Mouse (Mus musculus): ENCODE results near the gene Grin3a. TPM values are rescaled to one million over a fixed set of nuclear protein-coding genes. Genes with fewer than 3 reads are reported as not detected.
"Not testable (repeated sequence)": the region's sequence is repeated elsewhere in the genome, so short reads cannot be mapped to it uniquely, and the experiment has no call there.

The Grin3a gene
- polyA plus RNA-seq, 1 experiment from 2014 or later: 1.1 TPM

GRCm38 (mm10) chr4:49628941-49629340 lies 216.6 kb downstream of the Grin3a start:
- Histone ChIP-seq H3K36me3 (ENCODE audit: control insufficient read depth, insufficient read depth, low read length) (peaks cover 2% of the 10 kb centered on the region; the same call in 1 of the 2 replicates), H3K4me2 (ENCODE audit: low read depth, severe bottlenecking) (no peak overlapping the region), H3K4me3 (ENCODE audit: low read depth, low read length) (no peak overlapping the region), H3K27me3 (ENCODE audit: control insufficient read depth, insufficient read depth, low read length) (no peaks in the 10 kb centered on the region), H3K27ac (replicated peaks; ENCODE audit: low read depth, low read length) (no peak overlapping the region), H3K9ac (ENCODE audit: low read length) (no peak overlapping the region), H3K9me3 (ENCODE audit: control insufficient read depth, low read length) (no peaks in the 10 kb centered on the region), H3K4me1 (ENCODE audit: control insufficient read depth, insufficient read depth, low read length) (no peaks in the 10 kb centered on the region)
- 79% methylated on average over 5 of the region's 5 CpGs for WGBS
- DNase-seq (ENCODE audit: low spot score) (no peak), ATAC-seq (ENCODE audit: insufficient number of reproducible peaks, low FRiP score, low TSS enrichment, low read depth) (no peak)

DNA sequence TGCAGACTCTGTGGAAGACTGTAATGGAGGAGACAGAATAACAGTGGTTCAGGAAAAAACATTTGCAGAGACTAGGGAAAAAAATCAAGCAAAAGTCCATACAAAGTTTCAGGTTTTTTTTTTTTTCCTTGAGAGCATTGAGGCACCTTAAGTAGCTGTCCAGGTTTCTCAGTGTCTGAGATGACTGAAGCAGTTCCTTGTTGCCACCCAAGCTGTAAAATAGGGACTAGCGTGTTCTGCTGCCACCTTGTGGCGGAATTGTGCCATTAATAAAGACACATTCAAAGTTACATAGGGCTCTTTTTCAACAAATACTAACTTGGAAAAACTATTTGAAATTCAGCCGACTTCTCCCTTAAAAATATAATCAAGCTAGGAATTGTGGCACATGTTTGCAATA lies 218.6 kb downstream of the Grin3a start:
- Histone ChIP-seq H3K36me3 (ENCODE audit: control insufficient read depth, insufficient read depth, low read length) (no peaks in the 10 kb centered on the region), H3K9me3 (ENCODE audit: control insufficient read depth, low read length) (no peaks in the 10 kb centered on the region), H3K4me3 (ENCODE audit: low read depth, low read length) (no peak overlapping the region), H3K4me2 (ENCODE audit: low read depth, severe bottlenecking) (no peak overlapping the region), H3K27me3 (ENCODE audit: control insufficient read depth, insufficient read depth, low read length) (no peaks in the 10 kb centered on the region), H3K4me1 (ENCODE audit: control insufficient read depth, insufficient read depth, low read length) (no peaks in the 10 kb centered on the region), H3K9ac (ENCODE audit: low read length) (no peak overlapping the region), H3K27ac (replicated peaks; ENCODE audit: low read depth, low read length) (no peak overlapping the region)
- no peak for ATAC-seq (ENCODE audit: insufficient number of reproducible peaks, low FRiP score, low TSS enrichment, low read depth)
- 5% methylated on average over 3 of the region's 3 CpGs for WGBS
- DNase-seq (ENCODE audit: low spot score): peak; percentile 85

GRCm38 (mm10) chr4:49624969-49625368 lies 220.6 kb downstream of the Grin3a start:
- H3K36me3 ChIP-seq (ENCODE audit: control insufficient read depth, insufficient read depth, low read length); H3K9ac ChIP-seq (ENCODE audit: low read length); H3K4me3 ChIP-seq (ENCODE audit: low read depth, low read length); H3K4me2 ChIP-seq (ENCODE audit: low read depth, severe bottlenecking); H3K27me3 ChIP-seq (ENCODE audit: control insufficient read depth, insufficient read depth, low read length); H3K4me1 ChIP-seq (ENCODE audit: control insufficient read depth, insufficient read depth, low read length); H3K27ac ChIP-seq (replicated peaks; ENCODE audit: low read depth, low read length); H3K9me3 ChIP-seq (ENCODE audit: control insufficient read depth, low read length); DNase-seq (ENCODE audit: low spot score); ATAC-seq (ENCODE audit: insufficient number of reproducible peaks, low FRiP score, low TSS enrichment, low read depth): not testable (repeated sequence)
- 88% methylated on average over 4 of the region's 4 CpGs for WGBS

GRCm38 (mm10) chr4:49623916-49624315 lies 221.6 kb downstream of the Grin3a start:
- WGBS: 79% methylated on average over 4 of the region's 4 CpGs
- ATAC-seq (ENCODE audit: insufficient number of reproducible peaks, low FRiP score, low TSS enrichment, low read depth): no peak

DNA sequence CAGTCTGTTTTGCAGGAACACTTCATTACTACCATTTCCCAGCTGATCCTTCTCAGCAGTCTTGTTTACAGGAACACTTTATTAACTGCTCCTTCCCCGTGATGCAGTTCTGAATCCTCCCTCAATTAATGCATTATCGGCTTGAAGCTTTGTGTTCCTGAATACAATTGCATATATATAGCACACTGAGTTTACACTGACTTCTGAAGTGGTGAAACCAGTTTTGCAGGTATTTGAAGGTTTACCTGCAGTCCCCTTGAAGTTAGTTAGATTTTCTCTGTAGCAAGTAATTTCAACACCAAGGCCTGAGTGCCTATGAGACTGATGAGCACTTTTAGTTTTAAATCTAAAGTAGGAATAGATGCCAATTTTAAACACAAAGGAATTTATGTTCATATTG lies 223.3 kb downstream of the Grin3a start:
- no peak overlapping the region for H3K4me2 ChIP-seq (ENCODE audit: low read depth, severe bottlenecking)
- WGBS: 79% methylated on average over 2 of the region's 2 CpGs
- H3K4me1 ChIP-seq (ENCODE audit: control insufficient read depth, insufficient read depth, low read length): no peaks in the 10 kb centered on the region
- no peaks in the 10 kb centered on the region for H3K36me3 ChIP-seq (ENCODE audit: control insufficient read depth, insufficient read depth, low read length)
- no peak for DNase-seq (ENCODE audit: low spot score)
- no peak overlapping the region for H3K27ac ChIP-seq (replicated peaks; ENCODE audit: low read depth, low read length)
- no peak overlapping the region for H3K9ac ChIP-seq (ENCODE audit: low read length)
- no peak overlapping the region for H3K4me3 ChIP-seq (ENCODE audit: low read depth, low read length)
- no peak for ATAC-seq (ENCODE audit: insufficient number of reproducible peaks, low FRiP score, low TSS enrichment, low read depth)
- no peaks in the 10 kb centered on the region for H3K27me3 ChIP-seq (ENCODE audit: control insufficient read depth, insufficient read depth, low read length)
- no peaks in the 10 kb centered on the region for H3K9me3 ChIP-seq (ENCODE audit: control insufficient read depth, low read length)

More at GRCm38 (mm10) chr4:49623916-49624315, 221.6 kb downstream of the Grin3a start:
- DNase-seq (ENCODE audit: low spot score): no peak
- Histone ChIP-seq H3K36me3 (ENCODE audit: control insufficient read depth, insufficient read depth, low read length) (no peaks in the 10 kb centered on the region), H3K4me2 (ENCODE audit: low read depth, severe bottlenecking) (no peak overlapping the region), H3K4me3 (ENCODE audit: low read depth, low read length) (no peak overlapping the region), H3K9me3 (ENCODE audit: control insufficient read depth, low read length) (no peaks in the 10 kb centered on the region), H3K27me3 (ENCODE audit: control insufficient read depth, insufficient read depth, low read length) (no peaks in the 10 kb centered on the region), H3K9ac (ENCODE audit: low read length) (no peak overlapping the region), H3K27ac (replicated peaks; ENCODE audit: low read depth, low read length) (no peak overlapping the region), H3K4me1 (ENCODE audit: control insufficient read depth, insufficient read depth, low read length) (no peaks in the 10 kb centered on the region)

DNA sequence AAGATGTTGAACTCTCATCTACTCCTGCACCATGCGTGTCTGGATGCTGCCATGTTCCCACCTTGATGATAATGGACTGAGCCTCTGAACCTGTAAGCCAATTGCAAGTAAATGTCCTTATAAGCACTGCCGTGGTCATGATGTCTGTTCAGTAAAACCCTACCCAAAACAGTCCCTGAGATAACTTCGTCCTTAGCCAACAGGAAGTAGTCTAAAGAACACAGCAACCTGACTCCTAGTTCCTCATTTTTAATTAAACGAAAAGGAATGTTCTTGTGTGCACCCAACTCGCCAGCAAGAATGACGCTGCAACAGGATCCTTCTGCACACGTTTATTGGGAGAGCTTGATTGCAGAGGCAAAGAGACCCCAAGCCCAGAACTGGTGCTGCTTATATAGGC lies 225.7 kb downstream of the Grin3a start:
- DNase-seq (ENCODE audit: low spot score); H3K27ac ChIP-seq (replicated peaks; ENCODE audit: low read depth, low read length); H3K36me3 ChIP-seq (ENCODE audit: control insufficient read depth, insufficient read depth, low read length); H3K9ac ChIP-seq (ENCODE audit: low read length); H3K27me3 ChIP-seq (ENCODE audit: control insufficient read depth, insufficient read depth, low read length); ATAC-seq (ENCODE audit: insufficient number of reproducible peaks, low FRiP score, low TSS enrichment, low read depth); H3K9me3 ChIP-seq (ENCODE audit: control insufficient read depth, low read length); H3K4me2 ChIP-seq (ENCODE audit: low read depth, severe bottlenecking); H3K4me3 ChIP-seq (ENCODE audit: low read depth, low read length); H3K4me1 ChIP-seq (ENCODE audit: control insufficient read depth, insufficient read depth, low read length): not testable (repeated sequence)
- WGBS: 92% methylated on average over 7 of the region's 7 CpGs

- WGBS: 94% methylated on average over 10 of the region's 10 CpGs
- H3K9ac ChIP-seq (ENCODE audit: low read length): no peak overlapping the region
- H3K4me2 ChIP-seq (ENCODE audit: low read depth, severe bottlenecking): no peak overlapping the region
- no peaks in the 10 kb centered on the region for H3K36me3 ChIP-seq (ENCODE audit: control insufficient read depth, insufficient read depth, low read length)
- no peak for ATAC-seq (ENCODE audit: insufficient number of reproducible peaks, low FRiP score, low TSS enrichment, low read depth)
- no peak overlapping the region for H3K27ac ChIP-seq (replicated peaks; ENCODE audit: low read depth, low read length)
- H3K4me3 ChIP-seq (ENCODE audit: low read depth, low read length): no peak overlapping the region
- no peaks in the 10 kb centered on the region for H3K4me1 ChIP-seq (ENCODE audit: control insufficient read depth, insufficient read depth, low read length)
- no peaks in the 10 kb centered on the region for H3K9me3 ChIP-seq (ENCODE audit: control insufficient read depth, low read length)
- H3K27me3 ChIP-seq (ENCODE audit: control insufficient read depth, insufficient read depth, low read length): no peaks in the 10 kb centered on the region
- DNase-seq (ENCODE audit: low spot score): no peak
These were observed 228.6 kb downstream of the Grin3a start for GRCm38 (mm10) chr4:49616924-49617323.

Other genes starting within 250 kb of the Grin3a start
- gene Tmem246, start 247.9 kb downstream of the Grin3a start, polyA plus RNA-seq (2014; fragmentation: Nextera tagmentation; extraction: Ambion mirVana): 13.8 and 15.4 TPM in 2 replicates
- gene Rnf20, start 213.7 kb downstream of the Grin3a start, polyA plus RNA-seq (2014; fragmentation: Nextera tagmentation; extraction: Ambion mirVana): 67.5 and 76.1 TPM in 2 replicates
- gene Ppp3r2, start 163.7 kb downstream of the Grin3a start, polyA plus RNA-seq (2014; fragmentation: Nextera tagmentation; extraction: Ambion mirVana): 0.06 and 0.08 TPM in 2 replicates

Measured in limb, embryonic 11.5 days (tissue).